Mouse (Mus musculus) cortical plate, adult 2 months (tissue): ENCODE results near the gene Il22ra2.

Experiments
- CTCF ChIP-seq: fragments of 200-500 bp; IDR thresholded peaks from 2 replicates; pipeline ENCODE4 v1.5.1; 2011; ENCODE audit warnings: mild to moderate bottlenecking, control low read depth, low read length; ENCODE audit not compliant: insufficient read depth; ENCODE audit errors: extremely low read depth
- POLR2A ChIP-seq: fragments of 200-500 bp; IDR thresholded peaks from 2 replicates; pipeline ENCODE4 v1.6.1; 2011; ENCODE audit warnings: mild to moderate bottlenecking, low read length, control low read depth; ENCODE audit not compliant: insufficient read depth; ENCODE audit errors: extremely low read depth

GRCm38 (mm10) chr10:19584064-19584463 is 37.7 kb upstream of the Il22ra2 start:
- TF ChIP-seq CTCF (no peak), POLR2A (no peak)
